27 mouse cellular contexts compared by ENCODE assay signal in genomic region chr4:119671164-119671563, GRCm38 (mm10). TPM values are rescaled to one million over a fixed set of nuclear protein-coding genes. Genes with fewer than 3 reads are reported as not detected.
DNase-seq lines count a peak whose midpoint lies in the region; ATAC-seq lines count a peak whose summit lies in the region.
"Had no signal": no experiment of that assay in that cellular context is flagged by ENCODE, and none has a peak within 500 bp of the region (broad histone marks: within the 10 kb centered on the region; RNA-seq: fewer than 3 reads in every experiment).

No protein-coding gene starts in this region.

- H3K36me3 ChIP-seq in forebrain, embryonic 14.5 days (ENCODE audit: control insufficient read depth, insufficient read depth, low read length) = no peaks in the 10 kb centered on the region
- H3K36me3 ChIP-seq in forebrain, embryonic 15.5 days = no peaks in the 10 kb centered on the region
- H3K36me3 ChIP-seq: heart, embryonic 12.5 days; heart, embryonic 15.5 days; hindbrain, embryonic 10.5 days; hindbrain, embryonic 13.5 days; intestine, embryonic 15.5 days had no signal

- ATAC-seq in forebrain, embryonic 14.5 days = no peak
- ATAC-seq in forebrain, embryonic 15.5 days (replicated peaks) = no peak
- ATAC-seq: CD4-positive, CD25-positive, alpha-beta regulatory T cell, adult 4 months; hindbrain, embryonic 16.5 days; intestine, embryonic 15.5 days had no signal

- peak overlapping the region; percentile 77 for H3K27ac ChIP-seq in forebrain, embryonic 14.5 days (ENCODE audit: low read depth, low read length)
- H3K27ac ChIP-seq in forebrain, embryonic 15.5 days (replicated peaks) = peak overlapping the region; percentile 85
- H3K27ac ChIP-seq: heart, embryonic 15.5 days; hindbrain, embryonic 10.5 days; hindbrain, embryonic 13.5 days; intestine, embryonic 15.5 days had no signal

- peak; percentile 84 for DNase-seq in heart, adult 11 months
- no peak for DNase-seq in heart, adult 9 months (ENCODE audit: low spot score in 2 of 2)
- no peak for DNase-seq in forebrain, embryonic 14.5 days (ENCODE audit: low spot score)
- no peak for DNase-seq in cerebellum, postnatal 10 days
- no peak for DNase-seq in adrenal gland, postnatal 14 days
- DNase-seq: adrenal gland, adult 2 months; adrenal gland, postnatal 25 days; cerebellum, adult 11-12 months; cerebellum, adult 8-10 months; gastrocnemius, postnatal 25 days; heart, postnatal 10 days; heart, postnatal 36 days; kidney, adult 11 months had no signal

- WGBS in forebrain, embryonic 14.5 days = 93% methylated on average over 9 of the region's 9 CpGs
- WGBS in forebrain, embryonic 15.5 days = 93% methylated on average over 9 of the region's 9 CpGs

- no peaks in the 10 kb centered on the region for H3K27me3 ChIP-seq in forebrain, embryonic 14.5 days (replicated peaks; ENCODE audit: control insufficient read depth, insufficient read depth, low read length)
- H3K27me3 ChIP-seq in forebrain, embryonic 15.5 days = no peaks in the 10 kb centered on the region
- H3K27me3 ChIP-seq: heart, embryonic 12.5 days; heart, embryonic 15.5 days; intestine, embryonic 15.5 days had no signal

- no peak overlapping the region for H3K4me3 ChIP-seq in forebrain, embryonic 14.5 days (ENCODE audit: low read depth, low read length)
- H3K4me3 ChIP-seq in forebrain, embryonic 15.5 days = no peak overlapping the region
- H3K4me3 ChIP-seq: heart, embryonic 12.5 days; heart, embryonic 15.5 days; hindbrain, embryonic 10.5 days; hindbrain, embryonic 13.5 days; intestine, embryonic 15.5 days had no signal

- H3K9ac ChIP-seq in forebrain, embryonic 14.5 days (ENCODE audit: low read length) = no peak overlapping the region
- H3K9ac ChIP-seq in forebrain, embryonic 15.5 days (replicated peaks) = no peak overlapping the region
- H3K9ac ChIP-seq: heart, embryonic 12.5 days; heart, embryonic 15.5 days; hindbrain, embryonic 13.5 days; intestine, embryonic 15.5 days had no signal

- no peaks in the 10 kb centered on the region for H3K9me3 ChIP-seq in forebrain, embryonic 14.5 days (replicated peaks; ENCODE audit: control insufficient read depth, low read length)
- no peaks in the 10 kb centered on the region for H3K9me3 ChIP-seq in forebrain, embryonic 15.5 days
- H3K9me3 ChIP-seq: heart, embryonic 12.5 days; heart, embryonic 15.5 days; hindbrain, embryonic 10.5 days; hindbrain, embryonic 13.5 days; intestine, embryonic 15.5 days had no signal

- peaks cover 11% of the 10 kb centered on the region for H3K4me1 ChIP-seq in forebrain, embryonic 14.5 days (ENCODE audit: control insufficient read depth, insufficient read depth, low read length)
- peaks cover 25% of the 10 kb centered on the region for H3K4me1 ChIP-seq in forebrain, embryonic 15.5 days
- H3K4me1 ChIP-seq: intestine, embryonic 15.5 days had no signal

- H3K4me2 ChIP-seq in forebrain, embryonic 14.5 days (ENCODE audit: low read length) = no peak overlapping the region
- no peak overlapping the region for H3K4me2 ChIP-seq in forebrain, embryonic 15.5 days (replicated peaks)
- H3K4me2 ChIP-seq: heart, embryonic 12.5 days; heart, embryonic 15.5 days; hindbrain, embryonic 13.5 days; intestine, embryonic 15.5 days had no signal

RNA-seq across cellular contexts. Expression of gene Guca2b, which starts 12.4 kb away (rescaled TPM):
- not detected in 2 replicates for polyA plus RNA-seq in forebrain, embryonic 14.5 days (2014; fragmentation: Nextera tagmentation; extraction: Ambion mirVana)
- polyA plus RNA-seq in forebrain, embryonic 15.5 days (2015; fragmentation: Nextera tagmentation; extraction: Ambion mirVana) = not detected in 2 replicates
- not detected in 2 replicates for total RNA-seq in adrenal gland, postnatal 14 days (2021)
- total RNA-seq: adrenal gland, adult 2 months; adrenal gland, postnatal 25 days; gastrocnemius, adult 8-10 months; gastrocnemius, postnatal 25 days; heart, postnatal 10 days; MEL had no signal
- polyA plus RNA-seq: adrenal gland, adult 2 months; C2C12; CD4-positive, CD25-positive, alpha-beta regulatory T cell, adult 4 months; embryonic facial prominence, embryonic 11.5 days; embryonic facial prominence, embryonic 14.5 days; heart, embryonic 12.5 days; heart, embryonic 15.5 days; hindbrain, embryonic 10.5 days; hindbrain, embryonic 13.5 days; hindbrain, embryonic 16.5 days had no signal

RNA-seq across cellular contexts. Expression of gene Guca2a, which starts 33.7 kb away (rescaled TPM):
- polyA plus RNA-seq in forebrain, embryonic 14.5 days (2014; fragmentation: Nextera tagmentation; extraction: Ambion mirVana) = not detected in 2 replicates
- not detected in 2 replicates for polyA plus RNA-seq in forebrain, embryonic 15.5 days (2015; fragmentation: Nextera tagmentation; extraction: Ambion mirVana)
- not detected in 2 replicates for total RNA-seq in adrenal gland, postnatal 14 days (2021)
- total RNA-seq: adrenal gland, adult 2 months; gastrocnemius, adult 8-10 months; gastrocnemius, postnatal 25 days; heart, adult 8-10 months; heart, postnatal 10 days; heart, postnatal 36 days; MEL had no signal
- polyA plus RNA-seq: adrenal gland, adult 2 months; CD4-positive, CD25-positive, alpha-beta regulatory T cell, adult 4 months; embryonic facial prominence, embryonic 11.5 days; embryonic facial prominence, embryonic 14.5 days; heart, embryonic 12.5 days; heart, embryonic 15.5 days; hindbrain, embryonic 10.5 days; hindbrain, embryonic 13.5 days; hindbrain, embryonic 16.5 days had no signal
